Mouse (Mus musculus): ENCODE results near the gene Vps29.

DNA sequence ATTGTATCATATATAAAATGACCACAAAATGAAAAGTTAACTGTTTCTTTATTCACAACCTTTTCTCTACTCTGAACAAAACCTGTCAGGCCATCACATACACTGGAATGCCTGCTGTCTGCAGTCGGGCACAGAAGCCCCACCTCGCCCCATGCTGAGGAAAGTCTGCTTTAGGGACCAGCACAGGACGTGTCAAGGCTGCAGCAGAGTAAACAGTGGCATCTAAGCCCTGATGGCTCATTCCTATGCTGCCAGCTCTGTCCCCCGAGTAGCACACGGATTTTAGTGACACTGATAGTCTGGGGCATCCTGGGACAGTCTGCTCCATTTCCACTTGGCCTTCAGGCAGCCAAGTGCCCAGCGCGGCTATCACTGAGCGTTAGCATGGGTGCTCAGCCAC, 28.7 kb upstream of the Vps29 start:
- TF ChIP-seq CTCF (IDR thresholded peaks at IDR 0.05; ENCODE audit: extremely low read depth, insufficient read depth, low read length) (no peak), POLR2A (IDR thresholded peaks at IDR 0.05; ENCODE audit: extremely low read depth, insufficient read depth, low read length) (no peak)
